Mouse (Mus musculus) hindbrain, embryonic 11.5 days (tissue): ENCODE measurements around the gene Zfp423. TPM values are rescaled to one million over a fixed set of nuclear protein-coding genes. Genes with fewer than 3 reads are reported as not detected.

Experiments used
- ATAC-seq: fragments of 200-750 bp; cut with Nextera tagmentation; 2 replicates; pipeline ENCODE4 v1.8.0; 2017; ENCODE audit warnings: mild to moderate bottlenecking, moderate TSS enrichment, moderate library complexity; ENCODE audit not compliant: low FRiP score
- DNase-seq: peaks from one replicate; pipeline ENCODE4 v3.0.0-alpha.2; 2015; ENCODE audit warnings: low spot score
- H3K27ac ChIP-seq: fragments of 300-500 bp; sonication (generic); 2 replicates; pipeline ENCODE4 v1.5.1; 2014; ENCODE audit warnings: mild to moderate bottlenecking, low read depth, low read length
- H3K27me3 ChIP-seq: fragments of 300-500 bp; sonication (generic); 2 replicates; pipeline ENCODE4 v1.6.1; 2014; ENCODE audit warnings: mild to moderate bottlenecking, low read length, moderate library complexity, mixed read lengths; ENCODE audit not compliant: control insufficient read depth, insufficient read depth
- H3K36me3 ChIP-seq: fragments of 300-500 bp; sonication (generic); 2 replicates; pipeline ENCODE4 v1.6.1; 2014; ENCODE audit warnings: mild to moderate bottlenecking, low read length, moderate library complexity, mixed read lengths; ENCODE audit not compliant: control insufficient read depth, insufficient read depth
- H3K4me1 ChIP-seq: fragments of 300-500 bp; sonication (generic); replicated peaks from 2 replicates; pipeline ENCODE4 v1.6.1; 2014; ENCODE audit warnings: low read length, mixed read lengths; ENCODE audit not compliant: control insufficient read depth, insufficient read depth
- H3K4me2 ChIP-seq: fragments of 300-500 bp; sonication (generic); replicated peaks from 2 replicates; pipeline ENCODE4 v1.6.1; 2014; ENCODE audit warnings: mild to moderate bottlenecking, low read depth, low read length
- H3K4me3 ChIP-seq: fragments of 300-500 bp; sonication (generic); 2 replicates; pipeline ENCODE4 v1.5.1; 2014; ENCODE audit warnings: low read depth, low read length
- H3K9ac ChIP-seq: fragments of 300-500 bp; sonication (generic); 2 replicates; pipeline ENCODE4 v1.6.1; 2014; ENCODE audit warnings: low read depth, low read length
- H3K9me3 ChIP-seq: fragments of 300-500 bp; sonication (generic); 2 replicates; pipeline ENCODE4 v1.6.1; 2016; ENCODE audit warnings: low read length; ENCODE audit not compliant: control insufficient read depth
- WGBS: fragments of 180-500 bp; shearing (Covaris S2); extraction: QIAGEN DNeasy Blood & Tissue Kit; methylation state at CpG from one replicate; pipeline ENCODE4 v1.1.7; 2014; 5-methylcytosine and 5-hydroxymethylcytosine counted together
- polyA plus RNA-seq: library from polyadenylated mRNA; unstranded; fragments of >200 nt; fragmentation: Nextera tagmentation; extraction: Ambion mirVana; gene quantifications from 2 replicates; pipeline ENCODE4 v1.2.1, GENCODE M21; 2014

Gene Zfp423
- polyA plus RNA-seq, 1 experiment from 2014 or later: 49.5 TPM

GRCm38 (mm10) chr8:87619529-87619928 lies 339.9 kb downstream of the Zfp423 start:
- Histone ChIP-seq H3K27ac (no peak overlapping the region), H3K4me2 (no peak overlapping the region), H3K9me3 (no peaks in the 10 kb centered on the region), H3K27me3 (no peaks in the 10 kb centered on the region), H3K4me3 (no peak overlapping the region), H3K9ac (no peak overlapping the region), H3K36me3 (no peaks in the 10 kb centered on the region), H3K4me1 (no peaks in the 10 kb centered on the region)
- DNase-seq (no peak), ATAC-seq (no peak)
- WGBS: 78% methylated on average over 2 of the region's 2 CpGs

GRCm38 (mm10) chr8:87619118-87619517 lies 340.3 kb downstream of the Zfp423 start:
- H3K4me1 ChIP-seq: no peaks in the 10 kb centered on the region
- no peaks in the 10 kb centered on the region for H3K36me3 ChIP-seq
- DNase-seq (no peak), ATAC-seq (no peak)
- no peaks in the 10 kb centered on the region for H3K27me3 ChIP-seq
- H3K9ac ChIP-seq: no peak overlapping the region
- no peak overlapping the region for H3K4me3 ChIP-seq
- no peak overlapping the region for H3K4me2 ChIP-seq
- 61% methylated on average over 7 of the region's 7 CpGs for WGBS
- no peak overlapping the region for H3K27ac ChIP-seq
- no peaks in the 10 kb centered on the region for H3K9me3 ChIP-seq

GRCm38 (mm10) chr8:87613701-87614100 lies 345.7 kb downstream of the Zfp423 start:
- DNase-seq (no peak), ATAC-seq (no peak)
- no peaks in the 10 kb centered on the region for H3K36me3 ChIP-seq
- H3K4me3 ChIP-seq: no peak overlapping the region
- H3K27me3 ChIP-seq: no peaks in the 10 kb centered on the region
- no peak overlapping the region for H3K4me2 ChIP-seq
- WGBS: 82% methylated on average over 1 of the region's 1 CpGs
- no peak overlapping the region for H3K9ac ChIP-seq
- H3K9me3 ChIP-seq: no peaks in the 10 kb centered on the region
- no peaks in the 10 kb centered on the region for H3K4me1 ChIP-seq
- no peak overlapping the region for H3K27ac ChIP-seq

Other genes starting within 250 kb of the Zfp423 start
- 32.7 and 43.0 TPM in 2 replicates for gene Cnep1r1, start 159.2 kb upstream of the Zfp423 start, polyA plus RNA-seq
- gene Heatr3, start 178.3 kb upstream of the Zfp423 start, polyA plus RNA-seq: 47.9 and 48.4 TPM in 2 replicates
- 12.1 and 14.5 TPM in 2 replicates for gene Tent4b, start 239.6 kb upstream of the Zfp423 start, polyA plus RNA-seq